Mouse (Mus musculus): ENCODE measurements at regions not wholly inside any gene's neighbourhood (a gene's known extent, or its start where the extent isn't known, plus 50 kb on each side); places are given as distances from the start of the nearest gene placed in this dataset.

GRCm38 (mm10) chr7:70565034-70565433, 198.5 kb upstream of the Nr2f2 start:
- H3K36me3 ChIP-seq (replicated peaks; ENCODE audit: low read length) = no peaks in the 10 kb centered on the region
- no peaks in the 10 kb centered on the region for H3K4me1 ChIP-seq
- H3K27me3 ChIP-seq (replicated peaks) = no peaks in the 10 kb centered on the region
- TF ChIP-seq FLI1 (IDR thresholded peaks at IDR 0.05; ENCODE audit: low read length) = no peak
- no peak for TF ChIP-seq GATA1 (IDR thresholded peaks at IDR 0.05; ENCODE audit: borderline replicate concordance, low read length)
- no peak overlapping the region for H3K4me3 ChIP-seq (replicated peaks)
- H3K9me3 ChIP-seq = no peaks in the 10 kb centered on the region

DNA sequence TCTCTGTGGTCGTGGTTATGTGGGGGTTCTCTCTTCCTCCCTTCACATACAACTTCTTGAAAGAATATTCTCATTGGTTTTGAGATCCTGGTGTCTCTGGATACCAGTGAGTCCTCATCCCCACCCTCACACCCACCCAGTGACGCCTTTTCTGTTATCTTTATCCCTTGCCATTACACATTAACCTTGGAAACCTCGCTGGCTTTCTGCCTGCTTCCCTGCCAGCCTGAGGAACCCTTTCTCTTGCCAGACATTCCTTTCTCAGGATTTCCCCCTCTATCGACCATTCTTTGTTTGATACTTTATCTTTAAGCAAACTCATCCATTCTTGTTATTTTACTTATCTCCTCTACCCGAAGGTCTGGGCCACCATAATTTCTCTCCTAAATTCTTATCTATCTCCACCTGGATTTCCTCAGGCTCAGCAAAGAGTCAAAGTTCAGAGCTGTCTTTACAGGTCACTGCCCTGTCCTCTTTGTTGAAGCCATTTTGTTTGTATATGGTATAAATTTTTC, 182.5 kb upstream of the Nr2f2 start:
- no peak overlapping the region for H3K4me3 ChIP-seq (replicated peaks)
- TF ChIP-seq GATA1 (IDR thresholded peaks at IDR 0.05; ENCODE audit: borderline replicate concordance, low read length) = no peak
- no peak for TF ChIP-seq FLI1 (IDR thresholded peaks at IDR 0.05; ENCODE audit: low read length)
- H3K36me3 ChIP-seq (replicated peaks; ENCODE audit: low read length) = no peaks in the 10 kb centered on the region
- no peaks in the 10 kb centered on the region for H3K27me3 ChIP-seq (replicated peaks)
- H3K4me1 ChIP-seq = no peaks in the 10 kb centered on the region
- H3K9me3 ChIP-seq = peaks cover 12% of the 10 kb centered on the region

DNA sequence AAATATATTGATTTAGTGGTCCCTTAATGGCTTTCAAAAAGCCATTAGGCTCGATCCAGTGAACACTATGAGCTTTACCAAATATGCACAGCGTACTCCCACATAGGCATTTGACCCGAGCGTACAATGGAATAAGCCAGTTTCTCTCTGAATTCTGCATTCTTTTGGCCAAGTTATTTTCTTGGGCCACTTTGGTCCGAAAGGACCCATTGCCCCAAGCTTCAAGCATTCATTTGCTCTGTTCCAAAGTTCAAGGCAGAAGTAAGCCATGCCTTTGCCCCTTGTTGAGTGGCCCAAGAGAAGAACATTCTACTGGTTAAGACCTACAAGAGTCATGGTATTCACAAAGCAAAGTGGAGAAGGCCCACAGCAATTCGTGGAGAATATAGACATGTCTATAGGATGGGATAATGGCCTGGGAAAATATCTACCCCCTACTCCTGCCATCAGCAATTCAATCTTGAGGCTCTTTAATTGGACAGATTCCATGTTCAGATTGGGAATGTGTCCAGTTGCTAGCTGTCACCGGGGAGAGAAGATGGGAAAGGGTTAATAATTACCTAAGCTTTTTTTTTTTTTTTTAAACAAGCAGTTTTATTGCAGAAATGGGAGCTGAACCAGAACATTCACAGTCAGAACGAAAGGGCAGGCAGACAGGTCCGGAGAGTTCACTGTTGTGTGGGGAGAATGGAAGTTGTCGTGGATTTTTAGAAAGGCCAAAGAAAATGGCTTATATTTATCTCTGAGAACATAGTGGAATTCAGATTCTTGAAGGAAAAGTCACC, 175.5 kb upstream of the Nr2f2 start:
- no peaks in the 10 kb centered on the region for H3K4me1 ChIP-seq
- H3K9me3 ChIP-seq = 0 out of 2 replicates have a peak, but pooled peaks cover 3% of the 10 kb centered on the region
- H3K36me3 ChIP-seq (replicated peaks; ENCODE audit: low read length) = no peaks in the 10 kb centered on the region
- TF ChIP-seq FLI1 (IDR thresholded peaks at IDR 0.05; ENCODE audit: low read length) (no peak), GATA1 (IDR thresholded peaks at IDR 0.05; ENCODE audit: borderline replicate concordance, low read length) (no peak)
- H3K27me3 ChIP-seq (replicated peaks) = no peaks in the 10 kb centered on the region
- H3K4me3 ChIP-seq (replicated peaks) = no peak overlapping the region

DNA sequence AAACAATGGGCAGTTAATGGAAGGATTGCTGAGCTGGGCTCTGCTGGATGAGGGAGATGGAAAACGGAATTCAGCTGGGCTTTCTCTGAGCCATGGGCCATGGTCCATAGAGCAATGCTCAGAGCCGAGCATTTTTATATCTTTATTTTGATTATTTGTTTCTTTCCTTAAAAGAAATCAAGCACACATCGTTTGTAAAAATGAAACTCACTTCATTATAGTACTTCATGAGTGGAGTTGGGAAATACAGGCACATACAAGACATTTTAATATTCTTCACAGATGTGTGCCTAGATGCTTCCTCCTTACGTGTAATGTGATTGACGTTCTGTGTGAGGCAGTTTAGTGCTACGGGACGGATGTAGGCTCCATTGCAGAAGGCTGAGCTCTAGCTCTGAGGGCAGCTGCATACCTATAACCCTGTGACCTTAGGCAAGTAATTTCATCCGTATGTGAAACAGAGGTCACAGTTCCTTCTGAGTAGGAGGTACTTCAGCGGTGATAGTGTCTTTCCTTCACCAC, 172.6 kb upstream of the Nr2f2 start:
- 0 out of 2 replicates have a peak, but pooled peaks cover 3% of the 10 kb centered on the region for H3K9me3 ChIP-seq
- no peak for TF ChIP-seq GATA1 (IDR thresholded peaks at IDR 0.05; ENCODE audit: borderline replicate concordance, low read length)

DNA sequence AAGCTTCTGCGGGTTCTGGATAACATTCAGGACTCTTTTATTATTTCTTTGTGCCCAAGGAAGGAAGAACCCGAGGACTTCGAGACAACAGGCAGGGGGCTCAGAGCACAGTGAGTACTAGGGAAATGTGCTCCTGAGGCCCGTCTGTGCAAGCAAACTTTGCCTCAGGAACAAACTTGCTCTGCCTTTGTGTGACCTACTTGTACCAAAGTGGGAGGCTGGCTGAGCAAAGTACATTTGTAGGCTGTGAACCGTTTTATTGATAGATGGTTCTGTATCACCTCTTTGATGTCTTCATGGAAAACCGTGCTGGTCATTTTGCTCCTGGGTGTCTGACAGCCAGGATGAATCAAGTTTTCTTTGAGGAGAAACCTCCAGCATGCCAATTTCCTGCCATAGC, 169.5 kb upstream of the Nr2f2 start:
- no peaks in the 10 kb centered on the region for H3K36me3 ChIP-seq (replicated peaks; ENCODE audit: low read length)
- no peak for TF ChIP-seq FLI1 (IDR thresholded peaks at IDR 0.05; ENCODE audit: low read length)
- TF ChIP-seq GATA1 (IDR thresholded peaks at IDR 0.05; ENCODE audit: borderline replicate concordance, low read length) = no peak
- no peaks in the 10 kb centered on the region for H3K27me3 ChIP-seq (replicated peaks)
- H3K4me3 ChIP-seq (replicated peaks) = no peak overlapping the region
- H3K4me1 ChIP-seq = no peaks in the 10 kb centered on the region
- 0 out of 2 replicates have a peak, but pooled peaks cover 6% of the 10 kb centered on the region for H3K9me3 ChIP-seq

More for the DNA sequence above, 172.6 kb upstream of the Nr2f2 start:
- Histone ChIP-seq H3K4me3 (replicated peaks) (no peak overlapping the region), H3K4me1 (no peaks in the 10 kb centered on the region), H3K36me3 (replicated peaks; ENCODE audit: low read length) (no peaks in the 10 kb centered on the region), H3K27me3 (replicated peaks) (no peaks in the 10 kb centered on the region)

GRCm38 (mm10) chr7:70533552-70533951, 167.0 kb upstream of the Nr2f2 start:
- Histone ChIP-seq H3K4me3 (replicated peaks) (no peak overlapping the region), H3K36me3 (replicated peaks; ENCODE audit: low read length) (no peaks in the 10 kb centered on the region), H3K9me3 (peaks cover 7% of the 10 kb centered on the region; the same call in 1 of the 2 replicates), H3K4me1 (no peaks in the 10 kb centered on the region), H3K27me3 (replicated peaks) (no peaks in the 10 kb centered on the region)
- TF ChIP-seq FLI1 (IDR thresholded peaks at IDR 0.05; ENCODE audit: low read length) (no peak), GATA1 (IDR thresholded peaks at IDR 0.05; ENCODE audit: borderline replicate concordance, low read length) (no peak)

DNA sequence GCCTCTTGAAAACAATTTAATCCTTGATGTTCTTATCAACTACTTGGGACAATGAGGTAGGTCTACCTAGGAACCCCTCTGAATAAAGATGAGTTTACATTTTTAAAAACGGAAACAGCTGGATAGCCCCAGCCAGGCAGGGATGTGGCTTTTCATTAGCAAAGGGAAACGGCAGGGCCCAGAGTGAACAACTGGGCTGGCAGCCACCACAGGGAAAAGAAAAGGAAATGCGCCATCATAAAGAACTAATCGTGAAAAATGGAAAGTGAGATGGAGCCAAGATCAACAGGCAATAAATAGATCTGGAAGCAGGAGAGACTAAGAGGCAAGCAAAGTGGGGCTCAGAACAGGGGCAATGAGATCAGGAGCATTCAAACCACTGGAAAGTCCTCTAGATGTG, 161.4 kb upstream of the Nr2f2 start:
- Histone ChIP-seq H3K36me3 (replicated peaks; ENCODE audit: low read length) (no peaks in the 10 kb centered on the region), H3K27me3 (replicated peaks) (no peaks in the 10 kb centered on the region), H3K4me3 (replicated peaks) (no peak overlapping the region), H3K9me3 (peaks cover 12% of the 10 kb centered on the region), H3K4me1 (no peaks in the 10 kb centered on the region)
- TF ChIP-seq GATA1 (IDR thresholded peaks at IDR 0.05; ENCODE audit: borderline replicate concordance, low read length) (no peak), FLI1 (IDR thresholded peaks at IDR 0.05; ENCODE audit: low read length) (no peak)

GRCm38 (mm10) chr7:70525372-70525771, 158.8 kb upstream of the Nr2f2 start:
- no peaks in the 10 kb centered on the region for H3K36me3 ChIP-seq (replicated peaks; ENCODE audit: low read length)
- no peaks in the 10 kb centered on the region for H3K27me3 ChIP-seq (replicated peaks)
- H3K9me3 ChIP-seq = peaks cover 12% of the 10 kb centered on the region
- no peak for TF ChIP-seq FLI1 (IDR thresholded peaks at IDR 0.05; ENCODE audit: low read length)
- TF ChIP-seq GATA1 (IDR thresholded peaks at IDR 0.05; ENCODE audit: borderline replicate concordance, low read length) = no peak
- no peaks in the 10 kb centered on the region for H3K4me1 ChIP-seq
- no peak overlapping the region for H3K4me3 ChIP-seq (replicated peaks)

- Histone ChIP-seq H3K4me3 (replicated peaks) (no peak overlapping the region), H3K9me3 (peaks cover 13% of the 10 kb centered on the region), H3K27me3 (replicated peaks) (no peaks in the 10 kb centered on the region), H3K4me1 (no peaks in the 10 kb centered on the region), H3K36me3 (replicated peaks; ENCODE audit: low read length) (no peaks in the 10 kb centered on the region)
- no peak for TF ChIP-seq FLI1 (IDR thresholded peaks at IDR 0.05; ENCODE audit: low read length)
- TF ChIP-seq GATA1 (IDR thresholded peaks at IDR 0.05; ENCODE audit: borderline replicate concordance, low read length) = no peak
Observed at GRCm38 (mm10) chr7:70524744-70525143, 158.2 kb upstream of the Nr2f2 start.

GRCm38 (mm10) chr7:70524251-70524650, 157.7 kb upstream of the Nr2f2 start:
- H3K27me3 ChIP-seq (replicated peaks) = no peaks in the 10 kb centered on the region
- peaks cover 14% of the 10 kb centered on the region for H3K9me3 ChIP-seq
- no peaks in the 10 kb centered on the region for H3K4me1 ChIP-seq
- TF ChIP-seq GATA1 (IDR thresholded peaks at IDR 0.05; ENCODE audit: borderline replicate concordance, low read length) (no peak), FLI1 (IDR thresholded peaks at IDR 0.05; ENCODE audit: low read length) (no peak)
- H3K4me3 ChIP-seq (replicated peaks) = no peak overlapping the region
- H3K36me3 ChIP-seq (replicated peaks; ENCODE audit: low read length) = no peaks in the 10 kb centered on the region

Measured in megakaryocyte, embryonic 14.5 days (primary cell).